Mouse (Mus musculus) limb, embryonic 12.5 days (tissue): ENCODE results near the gene Ptprg. TPM values are rescaled to one million over a fixed set of nuclear protein-coding genes. Genes with fewer than 3 reads are reported as not detected.

ENCODE experiments used
- ATAC-seq: fragments of 200-750 bp; cut with Nextera tagmentation; 2 replicates; pipeline ENCODE4 v1.8.0; 2017; ENCODE audit warnings: low read depth, moderate TSS enrichment; ENCODE audit not compliant: insufficient number of reproducible peaks, insufficient read depth, low FRiP score, low TSS enrichment
- H3K27ac ChIP-seq: fragments of 300-500 bp; sonication (generic); 2 replicates; pipeline ENCODE4 v1.5.1; 2016; ENCODE audit warnings: mild to moderate bottlenecking, moderate library complexity
- H3K27me3 ChIP-seq: fragments of 300-500 bp; sonication (generic); 2 replicates; pipeline ENCODE4 v1.6.1; 2016; ENCODE audit warnings: mild to moderate bottlenecking, moderate library complexity
- H3K36me3 ChIP-seq: fragments of 300-500 bp; sonication (generic); 2 replicates; pipeline ENCODE4 v1.6.1; 2016; ENCODE audit warnings: mild to moderate bottlenecking, moderate library complexity
- H3K4me1 ChIP-seq: fragments of 300-500 bp; sonication (generic); replicated peaks from 2 replicates; pipeline ENCODE4 v1.6.1; 2016
- H3K4me2 ChIP-seq: fragments of 300-500 bp; sonication (generic); 2 replicates; pipeline ENCODE4 v1.6.1; 2016; ENCODE audit warnings: mild to moderate bottlenecking, moderate library complexity
- H3K4me3 ChIP-seq: fragments of 300-500 bp; sonication (generic); replicated peaks from 2 replicates; pipeline ENCODE4 v1.5.1; 2016; ENCODE audit warnings: mild to moderate bottlenecking
- H3K9ac ChIP-seq: fragments of 300-500 bp; sonication (generic); replicated peaks from 2 replicates; pipeline ENCODE4 v1.6.1; 2016; ENCODE audit warnings: mild to moderate bottlenecking, moderate library complexity
- H3K9me3 ChIP-seq: fragments of 300-500 bp; sonication (generic); 2 replicates; pipeline ENCODE4 v1.6.1; 2016; ENCODE audit warnings: mild to moderate bottlenecking, moderate library complexity
- WGBS: fragments of 180-500 bp; shearing (Covaris S2); methylation state at CpG from one replicate; pipeline ENCODE4 v1.1.7; 2016; 5-methylcytosine and 5-hydroxymethylcytosine counted together
- polyA plus RNA-seq: library from polyadenylated mRNA; unstranded; fragments of >200 nt; fragmentation: Nextera tagmentation; extraction: Ambion mirVana; gene quantifications from 2 replicates; pipeline ENCODE4 v1.2.1, GENCODE M21; 2016

The Ptprg gene
- polyA plus RNA-seq, 1 experiment from 2014 or later = 37.5 TPM

DNA sequence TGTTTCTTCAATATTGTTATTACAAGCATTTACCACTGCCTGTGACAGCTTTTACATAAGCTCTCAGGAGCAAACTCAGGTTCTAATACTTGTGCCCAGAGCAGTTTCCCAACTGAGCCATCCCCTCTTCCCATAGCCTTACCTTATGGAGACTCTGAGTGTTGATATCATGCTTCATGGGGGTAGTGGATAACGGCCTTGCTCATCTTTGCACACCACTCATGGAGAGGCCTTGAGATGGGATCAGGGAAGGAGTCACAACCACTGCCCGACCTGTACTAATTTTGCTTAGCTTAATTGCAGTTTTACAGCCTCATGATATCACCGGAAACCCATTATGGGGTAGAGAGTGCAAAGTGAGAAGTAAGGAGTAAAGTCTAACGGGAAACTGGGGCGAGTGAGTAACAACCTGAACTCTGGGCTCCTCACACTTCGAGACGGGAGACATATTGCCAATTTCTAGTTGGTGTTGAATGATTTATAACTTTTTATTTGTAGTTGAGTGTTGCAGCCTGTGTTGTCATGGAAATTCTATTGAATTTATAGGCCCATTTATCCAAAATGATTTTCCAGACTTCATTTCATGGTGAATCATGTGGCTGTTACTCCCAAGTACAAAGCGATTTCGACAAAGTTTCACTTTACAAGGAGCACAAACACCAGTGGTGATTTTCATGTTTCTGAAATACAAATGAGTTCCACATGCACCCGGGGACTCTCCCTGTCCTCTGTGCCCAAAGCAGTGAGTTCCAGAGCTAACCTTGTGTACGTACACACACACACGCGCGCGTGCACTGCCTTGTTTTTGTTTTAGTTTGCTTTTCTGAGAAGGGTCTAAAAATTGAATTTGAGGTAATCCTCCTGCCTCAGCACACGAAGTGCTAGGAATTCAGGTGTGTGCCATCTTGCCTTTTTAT lies 472.7 kb downstream of the Ptprg start:
- Histone ChIP-seq H3K27me3 (no peaks in the 10 kb centered on the region), H3K36me3 (no peaks in the 10 kb centered on the region), H3K9me3 (0 out of 2 replicates have a peak, but pooled peaks cover 3% of the 10 kb centered on the region), H3K4me1 (peaks cover 33% of the 10 kb centered on the region), H3K27ac (peak overlapping the region; percentile 74), H3K9ac (no peak overlapping the region), H3K4me2 (peak overlapping the region; percentile 7; the same call in 1 of the 2 replicates), H3K4me3 (no peak overlapping the region)
- WGBS = 30% methylated on average over 16 of the region's 16 CpGs
- ATAC-seq = peak; percentile 64; the same call in 1 of the 2 replicates

DNA sequence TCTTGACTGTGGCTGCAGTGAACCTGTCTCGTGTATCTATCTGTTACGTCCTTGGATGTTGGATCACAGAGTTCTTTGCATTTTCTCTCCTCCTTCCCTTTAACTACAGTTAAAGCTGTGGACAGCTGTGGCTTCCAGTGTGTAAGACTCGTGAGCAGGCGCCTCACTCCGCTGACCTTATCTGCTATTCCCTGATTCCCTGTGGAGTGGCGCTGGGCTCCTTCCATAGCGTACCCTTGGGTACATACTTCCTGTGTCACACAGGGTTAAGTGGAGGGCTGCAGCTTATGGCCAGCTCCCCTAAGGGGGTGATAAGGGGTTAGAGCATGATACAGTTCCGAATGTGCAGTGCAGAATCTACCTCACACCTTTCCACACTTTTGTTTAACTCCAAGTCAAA lies 473.9 kb downstream of the Ptprg start:
- H3K4me1 ChIP-seq = peaks cover 33% of the 10 kb centered on the region
- WGBS = 71% methylated on average over 8 of the region's 8 CpGs
- H3K27me3 ChIP-seq = no peaks in the 10 kb centered on the region
- no peaks in the 10 kb centered on the region for H3K36me3 ChIP-seq
- no peak overlapping the region for H3K4me2 ChIP-seq
- no peak overlapping the region for H3K4me3 ChIP-seq
- no peak for ATAC-seq
- H3K27ac ChIP-seq = peak overlapping the region; percentile 69
- H3K9ac ChIP-seq = no peak overlapping the region
- H3K9me3 ChIP-seq = no peaks in the 10 kb centered on the region

DNA sequence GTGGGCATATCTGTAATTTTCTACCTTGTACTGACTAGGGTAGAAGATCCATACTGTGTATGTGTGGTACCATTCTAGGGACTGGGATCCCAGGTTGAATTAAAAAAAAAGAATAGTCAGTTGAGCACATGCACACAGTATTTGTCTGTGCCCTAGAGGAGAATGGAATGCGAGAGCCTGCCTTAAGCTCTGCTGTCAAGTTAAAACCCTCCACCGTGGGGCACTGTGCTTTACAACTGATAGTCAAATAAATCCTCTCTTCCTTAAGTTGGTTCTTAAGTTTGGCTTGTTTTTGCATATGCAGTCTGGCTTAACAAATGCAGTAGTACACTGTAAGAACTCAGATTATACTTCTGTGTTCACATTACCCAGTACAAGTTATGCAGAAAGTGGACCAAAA lies 476.6 kb downstream of the Ptprg start:
- H3K4me1 ChIP-seq = peaks cover 30% of the 10 kb centered on the region
- no peak overlapping the region for H3K4me3 ChIP-seq
- H3K9ac ChIP-seq = no peak overlapping the region
- no peaks in the 10 kb centered on the region for H3K27me3 ChIP-seq
- WGBS = 69% methylated on average over 2 of the region's 2 CpGs
- H3K4me2 ChIP-seq = no peak overlapping the region
- no peak overlapping the region for H3K27ac ChIP-seq
- no peak for ATAC-seq
- no peaks in the 10 kb centered on the region for H3K36me3 ChIP-seq
- no peaks in the 10 kb centered on the region for H3K9me3 ChIP-seq

DNA sequence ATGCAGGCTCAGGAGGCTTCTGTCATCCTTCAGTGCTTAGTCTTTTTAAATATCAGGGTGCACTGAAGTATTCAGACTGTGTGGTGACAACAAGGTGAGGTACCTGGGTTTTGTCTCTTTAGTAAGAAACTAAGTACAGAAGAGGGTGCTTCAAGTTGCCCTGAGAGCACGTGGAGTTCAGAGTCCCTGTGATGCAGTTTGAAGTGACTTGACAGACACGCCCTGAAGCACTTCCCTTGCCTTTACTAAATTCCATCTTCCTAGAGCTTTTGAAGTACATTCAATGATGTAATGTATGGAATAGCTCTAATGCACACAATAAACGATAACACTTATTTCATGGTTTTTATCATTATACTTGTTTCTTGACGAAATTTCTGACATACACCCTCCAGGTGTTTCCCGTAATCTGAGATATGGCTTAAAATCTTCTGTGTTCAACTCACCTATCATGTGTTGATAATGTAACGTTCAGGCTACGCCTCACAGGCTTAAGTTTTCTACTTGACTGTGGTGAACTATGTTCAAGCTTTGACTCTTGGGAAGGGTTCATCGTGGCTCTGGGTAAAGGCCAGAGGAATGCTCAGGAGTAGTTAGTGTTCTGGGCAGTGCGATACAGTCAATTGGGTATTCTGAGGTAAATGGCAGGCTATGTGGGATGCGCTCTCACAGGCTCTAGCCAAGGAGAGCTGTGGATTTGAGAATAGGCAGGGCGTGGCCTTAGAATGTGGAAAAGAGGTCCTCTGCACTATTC lies 483.4 kb downstream of the Ptprg start:
- H3K9me3 ChIP-seq = no peaks in the 10 kb centered on the region
- H3K4me3 ChIP-seq = no peak overlapping the region
- no peak overlapping the region for H3K27ac ChIP-seq
- no peak overlapping the region for H3K9ac ChIP-seq
- H3K4me1 ChIP-seq = no peaks in the 10 kb centered on the region
- no peaks in the 10 kb centered on the region for H3K27me3 ChIP-seq
- no peak for ATAC-seq
- H3K4me2 ChIP-seq = no peak overlapping the region
- H3K36me3 ChIP-seq = no peaks in the 10 kb centered on the region
- 85% methylated on average over 11 of the region's 11 CpGs for WGBS

DNA sequence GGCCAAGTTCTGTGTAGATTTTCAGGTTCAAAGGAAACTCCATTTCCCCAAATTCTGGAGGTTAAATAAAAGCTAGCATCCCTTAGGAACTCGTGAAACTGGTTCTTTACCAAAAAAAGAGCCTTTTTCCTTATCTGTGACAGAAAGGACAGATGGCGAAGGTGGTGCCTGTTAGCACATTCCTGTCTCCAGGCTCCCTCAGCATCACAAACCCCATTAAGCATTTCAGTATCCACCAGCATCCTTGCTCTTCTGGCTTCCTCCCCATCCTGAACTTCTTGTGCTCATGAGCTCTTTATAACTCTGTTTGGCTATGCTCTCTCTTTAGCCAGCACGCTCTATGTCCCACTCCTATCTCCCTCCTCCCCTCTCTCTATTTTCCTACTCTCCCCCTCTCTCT lies 486.4 kb downstream of the Ptprg start:
- Histone ChIP-seq H3K4me2 (no peak overlapping the region), H3K9me3 (no peaks in the 10 kb centered on the region), H3K9ac (no peak overlapping the region), H3K27me3 (no peaks in the 10 kb centered on the region), H3K36me3 (no peaks in the 10 kb centered on the region), H3K4me1 (no peaks in the 10 kb centered on the region), H3K4me3 (no peak overlapping the region), H3K27ac (no peak overlapping the region)
- ATAC-seq = no peak
- 83% methylated on average over 3 of the region's 3 CpGs for WGBS

DNA sequence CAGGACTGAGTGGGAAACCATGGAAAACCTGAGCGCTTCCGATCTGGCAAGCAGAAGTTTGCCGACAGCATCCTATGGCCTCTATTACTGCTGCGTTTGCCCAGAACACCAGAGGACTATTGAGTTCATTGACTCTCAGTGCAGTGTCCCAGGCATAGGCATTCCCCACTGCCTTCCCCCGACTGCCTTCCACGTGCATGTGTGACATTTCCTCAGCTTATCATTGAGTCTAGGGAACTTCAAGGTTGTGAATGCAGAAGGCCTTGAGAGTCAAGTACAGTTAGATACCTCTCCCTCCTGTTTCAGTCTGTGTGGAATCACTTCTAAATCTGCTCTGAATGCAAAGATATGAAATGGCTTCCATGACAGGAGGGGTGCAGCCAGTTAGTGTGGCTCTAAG lies 488.2 kb downstream of the Ptprg start:
- 92% methylated on average over 6 of the region's 6 CpGs for WGBS
- H3K36me3 ChIP-seq = no peaks in the 10 kb centered on the region
- no peaks in the 10 kb centered on the region for H3K27me3 ChIP-seq
- H3K27ac ChIP-seq = no peak overlapping the region
- no peak overlapping the region for H3K9ac ChIP-seq
- no peak overlapping the region for H3K4me3 ChIP-seq
- H3K9me3 ChIP-seq = no peaks in the 10 kb centered on the region
- no peak overlapping the region for H3K4me2 ChIP-seq
- no peak for ATAC-seq
- no peaks in the 10 kb centered on the region for H3K4me1 ChIP-seq

DNA sequence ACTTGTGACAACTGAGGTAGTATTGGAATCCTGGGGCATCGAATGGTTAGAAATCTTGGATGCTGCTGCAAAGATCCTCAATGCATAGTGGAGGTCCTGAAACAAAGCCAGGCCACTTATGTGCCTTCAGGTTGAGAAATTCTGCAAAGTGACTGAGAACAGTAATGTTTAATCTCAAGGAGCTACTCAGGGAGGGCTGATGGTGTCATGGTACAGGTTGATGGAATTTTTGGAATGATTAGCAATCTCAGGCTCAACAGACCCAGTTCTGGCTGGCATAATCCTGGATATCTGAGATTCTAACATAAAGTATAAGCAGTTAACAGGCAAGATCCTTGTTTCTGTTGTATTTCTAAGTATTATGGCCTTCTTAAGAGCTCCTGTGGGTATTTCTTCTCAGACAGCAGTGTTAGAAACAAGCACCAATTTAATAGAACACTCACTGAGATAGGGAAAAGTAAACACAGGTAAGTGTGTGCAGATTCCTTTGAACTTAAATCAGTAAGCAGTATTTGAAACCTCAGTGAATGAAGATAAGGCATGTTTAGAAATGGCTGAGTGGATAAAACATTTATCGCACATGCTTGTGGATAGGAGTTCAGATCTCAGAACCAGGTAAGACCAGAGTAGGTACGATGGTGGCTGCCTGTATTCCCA lies 493.0 kb downstream of the Ptprg start:
- no peak for ATAC-seq
- Histone ChIP-seq H3K4me1 (no peaks in the 10 kb centered on the region), H3K27me3 (no peaks in the 10 kb centered on the region)

DNA sequence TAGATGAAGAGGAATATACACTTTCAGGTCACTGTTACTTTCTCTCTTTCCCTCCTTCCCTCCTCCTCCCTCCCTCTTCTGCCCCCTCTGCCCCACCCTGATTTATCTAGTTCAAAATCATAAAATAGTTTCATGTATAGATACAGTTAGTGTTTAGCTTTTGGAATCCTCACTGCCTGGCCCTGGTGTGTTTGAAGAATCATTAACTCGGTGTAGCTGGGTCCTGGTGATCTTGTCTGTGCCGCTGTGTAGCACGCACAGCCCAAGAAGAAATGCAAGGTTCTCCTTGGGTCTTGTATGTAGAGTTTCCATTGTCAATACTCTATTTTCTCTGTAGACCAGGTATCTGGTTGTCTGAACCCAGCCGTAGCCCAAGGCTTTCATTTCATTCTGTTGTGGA lies 494.3 kb downstream of the Ptprg start:
- Histone ChIP-seq H3K9ac (no peak overlapping the region), H3K4me2 (no peak overlapping the region), H3K4me3 (no peak overlapping the region), H3K9me3 (no peaks in the 10 kb centered on the region), H3K4me1 (no peaks in the 10 kb centered on the region), H3K27ac (no peak overlapping the region), H3K36me3 (no peaks in the 10 kb centered on the region), H3K27me3 (no peaks in the 10 kb centered on the region)
- ATAC-seq = no peak
- 96% methylated on average over 4 of the region's 4 CpGs for WGBS

More for the DNA sequence above, 493.0 kb downstream of the Ptprg start:
- H3K9ac ChIP-seq = no peak overlapping the region
- H3K27ac ChIP-seq = no peak overlapping the region
- H3K9me3 ChIP-seq = no peaks in the 10 kb centered on the region
- H3K36me3 ChIP-seq = no peaks in the 10 kb centered on the region
- H3K4me2 ChIP-seq = no peak overlapping the region
- H3K4me3 ChIP-seq = no peak overlapping the region
- 96% methylated on average over 3 of the region's 3 CpGs for WGBS

DNA sequence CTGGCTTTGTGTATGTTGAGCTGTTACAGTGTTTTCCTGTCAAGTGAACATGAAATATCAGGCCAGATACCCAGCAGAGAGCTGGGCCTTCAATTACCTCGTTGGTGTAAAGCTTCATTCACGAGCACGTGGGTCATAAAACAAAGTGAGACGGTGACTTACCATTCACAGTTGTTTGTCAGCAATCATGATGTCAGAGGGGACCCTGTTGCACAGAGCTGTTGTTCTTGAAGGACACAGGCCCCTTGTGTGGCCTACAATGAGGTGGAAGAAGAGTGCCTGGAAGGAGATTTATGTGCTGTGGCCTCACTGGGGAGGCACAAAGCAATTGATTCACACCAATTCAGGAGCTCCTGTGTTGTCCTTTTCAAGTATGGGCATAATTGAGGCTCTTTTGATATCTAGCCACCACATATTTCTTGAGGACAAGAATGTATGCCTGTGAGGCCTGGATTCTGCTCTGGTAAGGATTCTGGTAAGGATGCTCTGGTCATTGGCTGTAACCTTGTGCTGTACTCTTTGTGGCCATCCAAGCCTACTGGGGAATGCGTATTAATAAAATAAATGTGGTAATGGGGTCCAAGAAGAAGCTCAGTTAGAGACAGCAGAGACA lies 503.7 kb downstream of the Ptprg start:
- no peaks in the 10 kb centered on the region for H3K9me3 ChIP-seq
- peaks cover 18% of the 10 kb centered on the region; the same call in 1 of the 2 replicates for H3K4me1 ChIP-seq
- H3K36me3 ChIP-seq = no peaks in the 10 kb centered on the region
- no peak overlapping the region for H3K27ac ChIP-seq
- no peak overlapping the region for H3K9ac ChIP-seq
- no peak overlapping the region for H3K4me3 ChIP-seq
- H3K4me2 ChIP-seq = no peak overlapping the region
- H3K27me3 ChIP-seq = no peaks in the 10 kb centered on the region
- no peak for ATAC-seq
- 27% methylated on average over 5 of the region's 5 CpGs for WGBS

DNA sequence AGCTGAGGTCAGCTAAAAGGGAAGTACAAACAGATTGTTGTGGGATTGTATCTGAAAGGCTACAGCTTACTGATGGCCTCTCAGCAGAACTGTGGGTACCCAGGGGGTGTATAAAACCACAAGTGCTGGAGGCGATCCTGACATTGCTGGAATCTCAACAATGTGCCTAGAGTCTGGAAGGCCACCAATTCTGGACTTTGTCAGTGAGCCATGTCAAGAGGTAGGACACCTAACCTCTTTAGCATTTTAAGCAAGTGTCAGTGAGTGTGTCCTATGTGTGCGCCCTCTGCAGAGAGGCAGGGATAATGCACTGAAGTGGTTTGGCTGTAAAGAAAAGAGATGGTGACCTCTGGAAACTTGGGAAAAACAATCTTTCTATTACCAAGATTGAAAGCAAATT lies 504.5 kb downstream of the Ptprg start:
- Histone ChIP-seq H3K4me1 (peaks cover 18% of the 10 kb centered on the region; the same call in 1 of the 2 replicates), H3K9ac (no peak overlapping the region), H3K27me3 (no peaks in the 10 kb centered on the region), H3K4me3 (no peak overlapping the region), H3K27ac (0 out of 2 replicates have a peak overlapping the region, but pooled peaks have one; percentile 5), H3K4me2 (no peak overlapping the region), H3K36me3 (no peaks in the 10 kb centered on the region), H3K9me3 (0 out of 2 replicates have a peak, but pooled peaks cover 3% of the 10 kb centered on the region)
- WGBS = 70% methylated on average over 2 of the region's 2 CpGs
- no peak for ATAC-seq
